Comparison of ENCODE assay signal across 18 mouse cellular contexts in the genomic region with DNA sequence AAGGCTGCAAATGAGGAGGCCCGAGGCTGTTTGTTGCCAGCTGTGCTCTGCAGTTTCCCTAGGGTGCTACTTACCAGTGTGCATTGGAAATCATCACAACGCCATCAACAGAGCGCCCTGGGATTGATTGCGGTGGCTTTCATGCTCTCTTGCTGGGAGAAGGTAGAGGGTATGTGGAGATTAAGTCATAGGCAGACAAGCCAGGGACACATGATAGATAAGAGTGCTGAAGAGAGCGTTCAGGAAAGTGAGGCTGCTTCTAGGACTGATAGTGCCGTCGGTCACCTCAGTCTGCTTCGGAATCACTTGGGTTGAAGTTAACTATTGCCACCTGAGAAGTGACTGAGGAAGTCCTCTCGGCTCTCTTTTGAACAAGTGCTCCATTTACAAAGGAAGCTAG. TPM values are rescaled to one million over a fixed set of nuclear protein-coding genes. Genes with fewer than 3 reads are reported as not detected.
DNase-seq lines count a peak whose midpoint lies in the region; ATAC-seq lines count a peak whose summit lies in the region.
"Had no signal": no experiment of that assay in that cellular context is flagged by ENCODE, and none has a peak within 500 bp of the region (broad histone marks: within the 10 kb centered on the region; RNA-seq: fewer than 3 reads in every experiment).

No protein-coding gene starts in this region.

- peaks cover 22% of the 10 kb centered on the region for H3K4me1 ChIP-seq in heart, embryonic 16.5 days (ENCODE audit: control insufficient read depth, insufficient read depth, low read length)
- H3K4me1 ChIP-seq in liver, embryonic 13.5 days (replicated peaks): peaks cover 15% of the 10 kb centered on the region

- WGBS in heart, embryonic 16.5 days: 31% methylated on average over 9 of the region's 9 CpGs
- 18% methylated on average over 9 of the region's 9 CpGs for WGBS in liver, embryonic 13.5 days (ENCODE audit: insufficient replicate concordance)

- peak overlapping the region; percentile 34; the same call in 1 of the 2 replicates for H3K9ac ChIP-seq in heart, embryonic 16.5 days (ENCODE audit: low read length)
- no peak overlapping the region for H3K9ac ChIP-seq in liver, embryonic 13.5 days
- H3K9ac ChIP-seq: heart, embryonic 13.5 days; hindbrain, embryonic 15.5 days had no signal

- H3K4me3 ChIP-seq in heart, embryonic 16.5 days (ENCODE audit: low read length): no peak overlapping the region
- no peak overlapping the region for H3K4me3 ChIP-seq in liver, embryonic 13.5 days (replicated peaks)
- H3K4me3 ChIP-seq: embryonic facial prominence, embryonic 10.5 days; gastrocnemius, adult 2 months; heart, embryonic 13.5 days; hindbrain, embryonic 15.5 days had no signal

- no peaks in the 10 kb centered on the region for H3K9me3 ChIP-seq in heart, embryonic 16.5 days (replicated peaks; ENCODE audit: control insufficient read depth, low read length)
- no peaks in the 10 kb centered on the region for H3K9me3 ChIP-seq in liver, embryonic 13.5 days (replicated peaks)
- H3K9me3 ChIP-seq: embryonic facial prominence, embryonic 10.5 days; heart, embryonic 13.5 days; hindbrain, embryonic 15.5 days had no signal

- no peak overlapping the region for H3K4me2 ChIP-seq in heart, embryonic 16.5 days (ENCODE audit: low read depth, low read length)
- no peak overlapping the region for H3K4me2 ChIP-seq in liver, embryonic 13.5 days
- H3K4me2 ChIP-seq: heart, embryonic 13.5 days; hindbrain, embryonic 15.5 days had no signal

- no peak for DNase-seq in heart, adult 8-10 months (ENCODE audit: low spot score)
- DNase-seq in c-Kit-positive CD71-positive TER-119-positive erythroid progenitor cells, embryonic 14.5 days (ENCODE audit: low spot score): peak; percentile 27
- DNase-seq in liver, embryonic 13.5 days: peak; percentile 18
- no peak for DNase-seq in urinary bladder, postnatal 4 days (ENCODE audit: low spot score in 2 of 2)
- DNase-seq in lung, adult 18-20 months: no peak
- no peak for DNase-seq in testis, postnatal 10 days (ENCODE audit: low spot score)
- DNase-seq: adrenal gland, adult 8-10 months; adrenal gland, postnatal 36 days; cerebellum, adult 11-12 months; cerebellum, adult 9-10 months; gastrocnemius, adult 2 months; gastrocnemius, postnatal 25 days had no signal

- no peaks in the 10 kb centered on the region for H3K27me3 ChIP-seq in heart, embryonic 16.5 days (ENCODE audit: control insufficient read depth, insufficient read depth, low read length)
- no peaks in the 10 kb centered on the region for H3K27me3 ChIP-seq in liver, embryonic 13.5 days
- H3K27me3 ChIP-seq: heart, embryonic 13.5 days; hindbrain, embryonic 15.5 days had no signal

- no peak for ATAC-seq in heart, embryonic 16.5 days (replicated peaks; ENCODE audit: extremely low read depth, insufficient read depth, low FRiP score)
- ATAC-seq in liver, embryonic 13.5 days (ENCODE audit: low read depth): peak; percentile 75
- ATAC-seq in megakaryocyte progenitor cell, adult 5-6 weeks (replicated peaks; ENCODE audit: poor library complexity): peak; percentile 80
- ATAC-seq: forebrain, embryonic 14.5 days had no signal

- no peak overlapping the region for H3K27ac ChIP-seq in heart, embryonic 16.5 days (ENCODE audit: low read length)
- no peak overlapping the region for H3K27ac ChIP-seq in liver, embryonic 13.5 days
- H3K27ac ChIP-seq: embryonic facial prominence, embryonic 10.5 days; gastrocnemius, adult 2 months; heart, embryonic 13.5 days; hindbrain, embryonic 15.5 days had no signal

- peaks cover 7% of the 10 kb centered on the region; the same call in 1 of the 2 replicates for H3K36me3 ChIP-seq in heart, embryonic 16.5 days (ENCODE audit: control insufficient read depth, insufficient read depth)
- peaks cover 30% of the 10 kb centered on the region for H3K36me3 ChIP-seq in liver, embryonic 13.5 days

RNA-seq across cellular contexts. Expression of gene Eri3, which starts 13.8 kb away (rescaled TPM):
- 93.5 and 94.5 TPM in 2 replicates for polyA plus RNA-seq in heart, embryonic 16.5 days (2015; fragmentation: Nextera tagmentation; extraction: Ambion mirVana)
- 100 to 1,000 TPM in 2 of 4 experiments, 10 to 100 TPM in 2; 85.6 to 111 (median 98.8) TPM for total RNA-seq in heart, adult 8-10 months (2022)
- polyA plus RNA-seq in liver, embryonic 13.5 days (2015; fragmentation: Nextera tagmentation; extraction: Ambion mirVana): 40.1 and 40.3 TPM in 2 replicates
- 60.4 and 75.6 TPM in 2 replicates for total RNA-seq in megakaryocyte progenitor cell, adult 5-6 weeks (2015)
- total RNA-seq in megakaryocyte progenitor cell, adult 5-6 weeks (2017): 26.9 and 36.0 TPM in 2 replicates

Comparison
In these comparisons a context has a peak if more than half of its experiments do, and no peak if none do; other contexts are left out.
1. DNase-seq: peak in c-Kit-positive CD71-positive TER-119-positive erythroid progenitor cells, embryonic 14.5 days (single experiment) and liver, embryonic 13.5 days (single experiment); none in heart, adult 8-10 months (single experiment), urinary bladder, postnatal 4 days (0 of 2), lung, adult 18-20 months (0 of 2) and testis, postnatal 10 days (single experiment).